Mouse (Mus musculus): ENCODE data around the gene Chrm1.
"Not testable (repeated sequence)": the region's sequence is repeated elsewhere in the genome, so short reads cannot be mapped to it uniquely, and the experiment has no call there.

The Chrm1 gene

GRCm38 (mm10) chr19:8716767-8717475 is 53.3 kb downstream of the Chrm1 start:
- DNase-seq (ENCODE audit: low spot score) = no peak

DNA sequence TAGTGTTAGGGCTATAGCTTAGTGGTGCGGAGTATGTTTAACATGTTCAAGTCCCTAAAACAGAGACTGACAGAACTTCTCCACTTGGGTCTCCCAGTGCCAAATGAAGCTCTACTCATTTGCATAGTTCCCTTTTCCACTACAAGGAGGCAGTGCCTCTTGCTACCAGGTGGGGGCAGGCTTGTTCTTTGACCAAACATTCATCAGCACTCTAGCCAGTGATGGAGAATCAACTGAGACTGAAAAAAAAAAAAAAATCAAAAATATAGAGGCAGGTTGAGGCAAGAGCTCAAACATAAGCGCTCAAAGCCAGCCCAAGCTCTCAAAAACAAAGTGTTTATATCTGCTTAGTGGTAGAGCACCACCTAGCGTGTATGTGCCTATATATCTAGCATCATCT is 54.8 kb downstream of the Chrm1 start:
- no peak for DNase-seq (ENCODE audit: low spot score)

DNA sequence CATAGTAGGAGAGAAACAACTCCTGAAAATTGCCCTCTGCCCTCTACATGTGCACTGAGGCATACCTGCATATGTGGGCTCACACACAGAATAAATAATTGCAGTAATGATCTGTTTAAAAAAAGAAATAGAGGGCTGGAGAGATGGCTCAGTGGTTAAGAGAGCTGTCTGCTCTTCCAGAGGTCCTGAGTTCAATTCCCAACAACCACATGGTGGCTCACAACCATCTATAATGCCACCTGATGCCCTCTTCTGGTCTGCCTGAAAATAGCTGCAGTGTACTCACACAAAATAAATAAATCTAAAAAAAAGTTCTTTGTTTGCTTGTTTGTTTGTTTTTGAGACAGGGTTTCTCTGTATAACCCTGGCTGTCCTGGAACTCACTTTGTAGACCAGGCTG is 55.4 kb downstream of the Chrm1 start:
- not testable (repeated sequence) for DNase-seq (ENCODE audit: low spot score)

GRCm38 (mm10) chr19:8721378-8721777 is 57.8 kb downstream of the Chrm1 start:
- no peak for DNase-seq (ENCODE audit: low spot score)

- DNase-seq (ENCODE audit: low spot score) = no peak
Measured at GRCm38 (mm10) chr19:8722021-8722420, 58.4 kb downstream of the Chrm1 start.

DNA sequence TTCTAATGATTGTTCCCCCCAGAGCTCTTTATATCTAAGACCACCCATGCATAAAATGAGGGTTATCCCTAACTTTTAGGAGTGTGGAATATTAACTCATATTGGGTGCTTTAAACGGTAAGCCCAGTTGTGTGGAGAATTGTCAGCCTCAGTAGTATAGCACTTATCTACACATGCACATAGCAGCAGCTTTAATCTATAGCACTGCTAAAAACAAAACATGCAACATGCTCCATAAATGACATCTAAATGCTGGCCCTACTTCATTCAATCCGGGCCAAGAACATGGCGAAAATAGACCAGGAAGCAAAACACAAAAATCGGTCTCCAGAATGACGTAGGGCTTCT is 58.9 kb downstream of the Chrm1 start:
- no peak for DNase-seq (ENCODE audit: low spot score)

- DNase-seq (ENCODE audit: low spot score) = peak; percentile 96
Measured at GRCm38 (mm10) chr19:8722907-8723573, 59.5 kb downstream of the Chrm1 start, which contains the start of gene Slc3a2. Gene Slc3a2, minus strand, starts transcription at chr19:8723369.

DNA sequence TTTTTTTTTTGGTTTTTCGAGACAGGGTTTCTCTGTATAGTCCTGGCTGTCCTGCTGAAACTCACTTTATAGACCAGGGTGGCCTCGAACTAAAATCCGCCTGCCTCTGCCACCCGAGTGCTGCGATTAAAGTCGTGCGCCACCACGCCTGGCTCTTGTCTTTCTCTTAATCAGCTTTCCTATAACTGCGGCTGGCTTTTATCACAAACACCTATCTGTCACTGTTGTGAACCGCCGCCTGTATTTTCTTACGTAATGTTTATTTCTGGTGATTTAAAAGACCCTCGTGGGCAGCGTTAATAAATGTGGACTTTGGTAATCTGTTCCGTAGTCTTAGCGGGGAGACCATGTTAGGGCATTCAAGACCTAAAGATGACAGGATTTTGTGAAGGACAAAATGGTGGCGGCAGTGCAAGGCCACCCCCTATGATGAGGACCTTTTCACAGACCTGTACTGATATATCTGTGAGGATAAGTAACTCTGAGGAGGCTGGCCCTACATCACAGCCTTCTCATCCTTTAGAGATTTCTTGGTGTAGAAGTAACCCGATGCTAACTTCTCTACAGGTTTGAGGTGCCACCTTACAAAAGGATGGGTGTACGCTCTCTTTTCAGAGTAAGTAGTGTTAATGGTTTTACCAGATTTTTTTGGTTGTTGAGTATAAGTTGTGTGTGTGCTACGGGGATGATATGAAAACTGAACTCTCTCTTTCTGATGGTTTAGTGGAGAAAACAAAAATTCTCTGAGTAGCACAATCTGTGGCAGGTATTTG is 60.2 kb downstream of the Chrm1 start:
- no peak for DNase-seq (ENCODE audit: low spot score)

GRCm38 (mm10) chr19:8724392-8724791 is 60.8 kb downstream of the Chrm1 start:
- no peak for DNase-seq (ENCODE audit: low spot score)

- no peak for DNase-seq (ENCODE audit: low spot score)
Measured at GRCm38 (mm10) chr19:8725081-8725613, 61.6 kb downstream of the Chrm1 start.

GRCm38 (mm10) chr19:8726609-8727390 is 63.2 kb downstream of the Chrm1 start:
- no peak for DNase-seq (ENCODE audit: low spot score)

DNA sequence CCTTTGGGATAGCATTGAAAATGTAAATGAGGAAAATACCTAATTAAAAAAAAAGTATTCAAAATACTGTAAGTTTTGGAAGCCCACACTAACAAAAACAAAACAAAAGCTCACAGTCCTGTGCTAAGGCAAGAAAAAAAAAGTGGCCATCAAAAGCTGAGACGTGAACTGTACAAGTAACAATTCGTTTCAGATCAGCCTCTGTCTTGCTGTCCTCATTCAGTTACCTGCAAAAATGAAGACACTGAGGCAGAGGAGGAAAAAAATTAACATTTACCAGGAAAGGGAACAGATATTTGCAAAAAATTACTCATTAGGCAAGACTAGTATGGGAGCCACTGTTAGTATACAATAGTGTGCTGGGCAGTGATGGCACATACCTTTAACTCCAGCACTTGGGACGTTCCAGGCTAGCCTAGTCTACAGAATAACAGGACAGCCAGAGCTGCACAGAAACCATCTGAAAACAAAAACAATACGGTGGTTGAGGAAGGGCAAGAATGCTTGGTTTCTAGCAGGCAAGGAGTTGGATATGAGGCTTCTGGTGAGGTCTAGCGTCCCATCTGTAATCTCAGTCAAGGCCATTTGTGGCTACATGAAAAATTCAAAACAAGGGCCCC is 64.0 kb downstream of the Chrm1 start:
- DNase-seq (ENCODE audit: low spot score) = no peak

GRCm38 (mm10) chr19:8728335-8729099 is 64.9 kb downstream of the Chrm1 start:
- DNase-seq (ENCODE audit: low spot score) = not testable (repeated sequence)

Data from ovary, adult 18-20 months (tissue).